Mouse (Mus musculus) neural tube, embryonic 10.5 days (tissue): ENCODE measurements around the gene Tmem169.

Experiments
- DNase-seq: peaks from one replicate; pipeline ENCODE4 v3.0.0-alpha.2; 2017; ENCODE audit warnings: low spot score; ENCODE audit errors: extremely low spot score

The Tmem169 gene

GRCm38 (mm10) chr1:72284539-72284938 is 370 bp downstream of the Tmem169 start:
- no peak for DNase-seq

GRCm38 (mm10) chr1:72286904-72287303 is 2.7 kb downstream of the Tmem169 start:
- peak; percentile 34 for DNase-seq

GRCm38 (mm10) chr1:72287893-72288292 is 3.7 kb downstream of the Tmem169 start:
- DNase-seq, result no peak

GRCm38 (mm10) chr1:72288527-72289150 is 4.5 kb downstream of the Tmem169 start:
- DNase-seq, result no peak

- no peak for DNase-seq
These were observed 6.7 kb downstream of the Tmem169 start for GRCm38 (mm10) chr1:72290896-72291295.

- DNase-seq, result no peak
These were observed 7.3 kb downstream of the Tmem169 start for GRCm38 (mm10) chr1:72291421-72291820.

- no peak for DNase-seq
These were observed 7.8 kb downstream of the Tmem169 start for GRCm38 (mm10) chr1:72291925-72292324.

- no peak for DNase-seq
These were observed 9.9 kb downstream of the Tmem169 start for GRCm38 (mm10) chr1:72293869-72294663.

- no peak for DNase-seq
These were observed 11.6 kb downstream of the Tmem169 start for GRCm38 (mm10) chr1:72295746-72296145.

- no peak for DNase-seq
These were observed 17.7 kb downstream of the Tmem169 start for GRCm38 (mm10) chr1:72301845-72302244.

GRCm38 (mm10) chr1:72306241-72306640 is 22.1 kb downstream of the Tmem169 start:
- no peak for DNase-seq

GRCm38 (mm10) chr1:72306679-72307181 is 22.6 kb downstream of the Tmem169 start:
- DNase-seq, result no peak

- peak; percentile 93 for DNase-seq
These were observed 23.2 kb downstream of the Tmem169 start, which contains the start of gene Xrcc5 for GRCm38 (mm10) chr1:72307317-72307798. TSS of gene Xrcc5 (plus strand) at chr1:72307421.

GRCm38 (mm10) chr1:72308919-72309318 is 24.8 kb downstream of the Tmem169 start:
- DNase-seq, result no peak

GRCm38 (mm10) chr1:72309744-72310424 is 25.7 kb downstream of the Tmem169 start:
- peak; percentile 27 for DNase-seq

GRCm38 (mm10) chr1:72312701-72313398 is 28.7 kb downstream of the Tmem169 start:
- DNase-seq, result no peak

GRCm38 (mm10) chr1:72313399-72314039 is 29.4 kb downstream of the Tmem169 start:
- no peak for DNase-seq

GRCm38 (mm10) chr1:72315447-72315846 is 31.3 kb downstream of the Tmem169 start:
- no peak for DNase-seq

- DNase-seq, result no peak
These were observed 32.2 kb downstream of the Tmem169 start for GRCm38 (mm10) chr1:72316409-72316808.

- DNase-seq, result no peak
These were observed 32.7 kb downstream of the Tmem169 start for GRCm38 (mm10) chr1:72316901-72317300.

GRCm38 (mm10) chr1:72320759-72321158 is 36.6 kb downstream of the Tmem169 start:
- DNase-seq, result no peak
